Mouse (Mus musculus): ENCODE results near the gene Ets2. TPM values are rescaled to one million over a fixed set of nuclear protein-coding genes. Genes with fewer than 3 reads are reported as not detected.

Ets2 gene
- total and polyA plus RNA-seq, 3 experiments, result 15.9 to 23.5 TPM; not detected in 1

DNA sequence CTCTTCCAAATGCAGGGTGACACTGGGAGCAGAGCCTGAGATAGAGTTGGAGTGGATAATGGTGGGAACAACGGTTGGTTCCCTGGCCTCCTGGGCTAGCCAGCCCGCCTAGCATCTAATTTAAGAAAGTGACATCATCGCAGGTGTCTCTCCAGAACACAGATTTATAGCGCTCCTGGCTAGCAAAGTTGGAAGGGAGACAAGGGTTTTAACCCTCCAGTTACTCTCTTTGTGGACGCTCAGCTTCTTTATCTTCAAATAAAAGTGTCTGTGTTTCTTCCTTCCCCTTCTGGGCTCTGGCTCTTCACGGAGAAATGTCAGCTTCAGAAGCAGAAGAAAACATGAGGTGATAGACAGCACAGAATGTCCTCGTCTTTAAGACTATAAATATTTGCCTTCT lies 51.4 kb downstream of the Ets2 start:
- TF ChIP-seq MAX (IDR thresholded peaks at IDR 0.05; ENCODE audit: low read length) (no peak), MYC (IDR thresholded peaks at IDR 0.05; ENCODE audit: low read depth, low read length) (0 out of 2 replicates have a peak, but pooled peaks have one; percentile 12), ETS1 (IDR thresholded peaks at IDR 0.05; ENCODE audit: low read depth, low read length) (0 out of 2 replicates have a peak, but pooled peaks have one; percentile 18), MYB (IDR thresholded peaks at IDR 0.05; ENCODE audit: low read depth, low read length) (no peak), RCOR1 (IDR thresholded peaks at IDR 0.05; ENCODE audit: low read depth, low read length) (peak; percentile 52; the same call in 1 of the 2 replicates)
- peaks cover 2 to 4% of the 10 kb centered on the region in 2 experiments for H3K27me3 ChIP-seq (ENCODE audit: control insufficient read depth in 1 of 2, insufficient read depth in 2 of 2, low read length in 2 of 2)
- peak; percentile 36 for DNase-seq (ENCODE audit: low read depth, low spot score)
- no peak overlapping the region for H3K4me3 ChIP-seq (ENCODE audit: control insufficient read depth in 1 of 2, insufficient read depth in 1 of 2, low read depth in 2 of 2, low read length in 2 of 2)
- H3K9me3 ChIP-seq (replicated peaks; ENCODE audit: insufficient read depth, low read length), result no peaks in the 10 kb centered on the region
- no peaks in the 10 kb centered on the region for H3K79me2 ChIP-seq (ENCODE audit: control insufficient read depth, insufficient read depth, low read length, poor library complexity)
- H3K36me3 ChIP-seq (ENCODE audit: control insufficient read depth in 1 of 2, insufficient read depth in 2 of 2, low read length in 2 of 2), result peaks cover 0 to 13% of the 10 kb centered on the region in 2 experiments; a peak in 2 of 4 replicates
- no peak overlapping the region for H3K27ac ChIP-seq (ENCODE audit: control insufficient read depth, low read depth, low read length)
- peaks cover 11 to 16% of the 10 kb centered on the region in 2 experiments; a peak in 3 of 4 replicates for H3K4me1 ChIP-seq (ENCODE audit: control insufficient read depth in 1 of 2, insufficient read depth in 2 of 2, low read length in 2 of 2)
- H3K9ac ChIP-seq (ENCODE audit: control insufficient read depth, low read depth, low read length, poor library complexity, severe bottlenecking), result no peak overlapping the region

DNA sequence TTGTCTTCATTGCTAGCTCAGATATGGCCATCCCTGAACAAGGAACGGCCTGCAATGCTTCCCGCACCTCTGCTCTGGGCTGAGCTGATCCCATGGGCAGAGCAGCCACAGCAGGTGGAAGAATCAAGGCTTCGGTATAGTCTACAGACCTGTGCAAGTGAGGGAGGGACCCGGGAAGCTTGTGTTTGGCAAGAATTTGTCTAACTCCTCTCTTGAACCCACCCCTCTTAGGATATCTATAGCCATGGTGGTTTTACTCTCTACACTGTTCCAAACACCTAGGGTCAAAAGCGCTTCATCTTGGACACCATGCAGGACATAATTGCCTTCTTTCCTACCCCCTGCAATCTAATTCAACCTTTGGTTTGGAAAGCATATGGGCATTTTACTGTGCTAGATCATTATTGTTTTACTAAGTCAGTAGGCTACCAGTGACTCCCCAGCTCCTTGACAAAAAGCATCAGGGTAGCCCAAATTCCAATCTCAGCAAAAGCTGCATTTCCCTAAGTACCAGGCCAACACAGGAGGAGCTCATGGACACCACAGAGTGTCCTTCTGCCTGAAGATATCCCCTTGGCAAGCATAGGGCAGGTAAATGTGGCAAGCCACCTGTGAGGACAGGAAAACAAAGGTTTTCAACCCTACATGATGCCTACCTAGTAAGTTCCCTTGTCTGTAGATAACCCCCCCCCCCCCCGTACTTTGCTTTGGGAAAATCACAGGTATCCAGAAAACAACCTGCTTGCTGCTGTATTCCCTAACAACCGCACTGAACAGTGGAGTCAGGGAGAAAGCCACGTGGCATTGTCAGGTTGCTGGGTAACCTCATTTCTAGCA lies 57.5 kb downstream of the Ets2 start:
- peaks cover 0 to 5% of the 10 kb centered on the region in 2 experiments; a peak in 1 of 4 replicates for H3K4me1 ChIP-seq (ENCODE audit: control insufficient read depth in 1 of 2, insufficient read depth in 2 of 2, low read length in 2 of 2)
- no peaks in the 10 kb centered on the region for H3K36me3 ChIP-seq (ENCODE audit: control insufficient read depth in 1 of 2, insufficient read depth in 2 of 2, low read length in 2 of 2)
- H3K9me3 ChIP-seq (replicated peaks; ENCODE audit: insufficient read depth, low read length), result no peaks in the 10 kb centered on the region
- no peaks in the 10 kb centered on the region for H3K79me2 ChIP-seq (ENCODE audit: control insufficient read depth, insufficient read depth, low read length, poor library complexity)
- TF ChIP-seq MYC (IDR thresholded peaks at IDR 0.05; ENCODE audit: low read depth, low read length) (no peak), USF2 (IDR thresholded peaks at IDR 0.05; ENCODE audit: borderline replicate concordance in 1 of 2, insufficient read depth in 1 of 2, low read depth in 1 of 2, low read length in 2 of 2) (no peak), ELF1 (IDR thresholded peaks at IDR 0.05; ENCODE audit: low read depth, low read length) (no peak), ZC3H11A (IDR thresholded peaks at IDR 0.05; ENCODE audit: low read depth, low read length) (no peak), NRF1 (IDR thresholded peaks at IDR 0.05; ENCODE audit: insufficient read depth, low read depth, low read length, poor library complexity, severe bottlenecking) (no peak), BHLHE40 (IDR thresholded peaks at IDR 0.05; ENCODE audit: borderline replicate concordance, low read depth, low read length) (no peak), CHD2 (IDR thresholded peaks at IDR 0.05; ENCODE audit: low read length) (no peak), TAL1 (IDR thresholded peaks at IDR 0.05; ENCODE audit: low read length) (no peak), MEF2A (IDR thresholded peaks at IDR 0.05; ENCODE audit: extremely low read depth, insufficient replicate concordance, low read depth, low read length, poor library complexity, severe bottlenecking) (no peak), MYB (IDR thresholded peaks at IDR 0.05; ENCODE audit: low read depth, low read length) (no peak), POLR2AphosphoS2 (IDR thresholded peaks at IDR 0.05; ENCODE audit: low read length) (no peak), MXI1 (IDR thresholded peaks at IDR 0.05; ENCODE audit: low read depth, low read length) (no peak), SIN3A (IDR thresholded peaks at IDR 0.05; ENCODE audit: low read length) (no peak), JUND (IDR thresholded peaks at IDR 0.05; ENCODE audit: low read depth, low read length) (no peak)
- H3K27ac ChIP-seq (ENCODE audit: control insufficient read depth, low read depth, low read length), result no peak overlapping the region
- no peak overlapping the region for H3K9ac ChIP-seq (ENCODE audit: control insufficient read depth, low read depth, low read length, poor library complexity, severe bottlenecking)
- no peak for DNase-seq (ENCODE audit: low read depth, low spot score)
- peaks cover 2 to 4% of the 10 kb centered on the region in 2 experiments for H3K27me3 ChIP-seq (ENCODE audit: control insufficient read depth in 1 of 2, insufficient read depth in 2 of 2, low read length in 2 of 2)
- no peak overlapping the region for H3K4me3 ChIP-seq (ENCODE audit: control insufficient read depth in 1 of 2, insufficient read depth in 1 of 2, low read depth in 2 of 2, low read length in 2 of 2)

Data from MEL (cell line).